Mouse (Mus musculus): ENCODE data around the gene Ift27.

Ift27 gene

GRCm38 (mm10) chr15:78172256-78172898 is 1.5 kb downstream of the Ift27 start:
- DNase-seq (ENCODE audit: low spot score in 2 of 2) = peak; percentile 47 to 64

- DNase-seq (ENCODE audit: low spot score in 2 of 2) = peak; percentile 45 to 55
Observed at GRCm38 (mm10) chr15:78171651-78172050, 2.3 kb downstream of the Ift27 start.

GRCm38 (mm10) chr15:78170708-78171107 is 3.2 kb downstream of the Ift27 start:
- DNase-seq (ENCODE audit: low spot score in 2 of 2) = no peak

GRCm38 (mm10) chr15:78169566-78169965 is 4.3 kb downstream of the Ift27 start:
- DNase-seq (ENCODE audit: low spot score in 2 of 2) = peak in 1 of 2 experiments; percentile 62

- DNase-seq (ENCODE audit: low spot score in 2 of 2) = no peak
Observed at GRCm38 (mm10) chr15:78165292-78165691, 8.6 kb downstream of the Ift27 start.

- DNase-seq (ENCODE audit: low spot score in 2 of 2) = no peak
Observed at GRCm38 (mm10) chr15:78164466-78164865, 9.4 kb downstream of the Ift27 start.

GRCm38 (mm10) chr15:78161946-78162345 is 12.0 kb downstream of the Ift27 start:
- no peak for DNase-seq (ENCODE audit: low spot score in 2 of 2)

GRCm38 (mm10) chr15:78158335-78158734 is 15.6 kb downstream of the Ift27 start:
- no peak for DNase-seq (ENCODE audit: low spot score in 2 of 2)

- no peak for DNase-seq (ENCODE audit: low spot score in 2 of 2)
Observed at GRCm38 (mm10) chr15:78157824-78158223, 16.1 kb downstream of the Ift27 start.

GRCm38 (mm10) chr15:78157330-78157729 is 16.6 kb downstream of the Ift27 start:
- no peak for DNase-seq (ENCODE audit: low spot score in 2 of 2)

- no peak for DNase-seq (ENCODE audit: low spot score in 2 of 2)
Observed at GRCm38 (mm10) chr15:78155421-78155820, 18.5 kb downstream of the Ift27 start.

- DNase-seq (ENCODE audit: low spot score in 2 of 2) = no peak
Observed at GRCm38 (mm10) chr15:78153045-78153775, 20.7 kb downstream of the Ift27 start.

GRCm38 (mm10) chr15:78148565-78148964 is 25.3 kb downstream of the Ift27 start:
- no peak for DNase-seq (ENCODE audit: low spot score in 2 of 2)

GRCm38 (mm10) chr15:78140226-78140625 is 33.7 kb downstream of the Ift27 start:
- DNase-seq (ENCODE audit: low spot score in 2 of 2) = no peak

GRCm38 (mm10) chr15:78134606-78135005 is 39.3 kb downstream of the Ift27 start:
- DNase-seq (ENCODE audit: low spot score in 2 of 2) = no peak

GRCm38 (mm10) chr15:78133389-78133788 is 40.5 kb downstream of the Ift27 start:
- DNase-seq (ENCODE audit: low spot score in 2 of 2) = no peak

GRCm38 (mm10) chr15:78119704-78120103 is 54.2 kb downstream of the Ift27 start, which contains the start of gene Cacng2:
Gene Cacng2, minus strand, starts transcription at chr15:78120028.
- DNase-seq (ENCODE audit: low spot score in 2 of 2) = peak; percentile 82 to 89

GRCm38 (mm10) chr15:78119248-78119647 is 54.7 kb downstream of the Ift27 start:
- peak; percentile 18 to 46 for DNase-seq (ENCODE audit: low spot score in 2 of 2)

- no peak for DNase-seq (ENCODE audit: low spot score in 2 of 2)
Observed at GRCm38 (mm10) chr15:78118275-78118995, 55.5 kb downstream of the Ift27 start.

GRCm38 (mm10) chr15:78117731-78118130 is 56.2 kb downstream of the Ift27 start:
- no peak for DNase-seq (ENCODE audit: low spot score in 2 of 2)

GRCm38 (mm10) chr15:78116936-78117335 is 57.0 kb downstream of the Ift27 start:
- DNase-seq (ENCODE audit: low spot score in 2 of 2) = peak in 1 of 2 experiments; percentile 29

- DNase-seq (ENCODE audit: low spot score in 2 of 2) = no peak
Observed at GRCm38 (mm10) chr15:78116244-78116643, 57.7 kb downstream of the Ift27 start.

Measured in right cerebral cortex, adult 2 months (tissue).